Mouse (Mus musculus) neural tube, embryonic 11.5 days (tissue): ENCODE results near the gene Sfxn3. TPM values are rescaled to one million over a fixed set of nuclear protein-coding genes. Genes with fewer than 3 reads are reported as not detected.

Experiments
- ATAC-seq: fragments of 200-750 bp; cut with Nextera tagmentation; 2 replicates; pipeline ENCODE4 v1.8.0; 2017; ENCODE audit warnings: moderate number of reproducible peaks, mild to moderate bottlenecking, moderate TSS enrichment, moderate library complexity; ENCODE audit not compliant: insufficient read depth, low FRiP score, low TSS enrichment
- DNase-seq: peaks from one replicate; pipeline ENCODE4 v3.0.0-alpha.2; 2015; ENCODE audit warnings: low spot score
- H3K27ac ChIP-seq: fragments of 300-500 bp; sonication (generic); 2 replicates; pipeline ENCODE4 v1.5.1; 2014; ENCODE audit warnings: low read depth, mild to moderate bottlenecking, low read length
- H3K27me3 ChIP-seq: fragments of 300-500 bp; sonication (generic); 2 replicates; pipeline ENCODE4 v1.6.1; 2014; ENCODE audit warnings: mild to moderate bottlenecking, low read length, mixed read lengths; ENCODE audit not compliant: control insufficient read depth, insufficient read depth
- H3K36me3 ChIP-seq: fragments of 300-500 bp; sonication (generic); 2 replicates; pipeline ENCODE4 v1.6.1; 2014; ENCODE audit warnings: mild to moderate bottlenecking, low read length, moderate library complexity, mixed read lengths; ENCODE audit not compliant: control insufficient read depth, insufficient read depth
- H3K4me1 ChIP-seq: fragments of 300-500 bp; sonication (generic); 2 replicates; pipeline ENCODE4 v1.6.1; 2014; ENCODE audit warnings: low read length, mixed read lengths; ENCODE audit not compliant: control insufficient read depth, insufficient read depth
- H3K4me2 ChIP-seq: fragments of 300-500 bp; sonication (generic); 2 replicates; pipeline ENCODE4 v1.6.1; 2014; ENCODE audit warnings: low read depth, mild to moderate bottlenecking, moderate library complexity
- H3K4me3 ChIP-seq: fragments of 300-500 bp; sonication (generic); 2 replicates; pipeline ENCODE4 v1.5.1; 2014; ENCODE audit warnings: low read depth, low read length
- H3K9ac ChIP-seq: fragments of 300-500 bp; sonication (generic); 2 replicates; pipeline ENCODE4 v1.6.1; 2014; ENCODE audit warnings: mild to moderate bottlenecking, low read length
- H3K9me3 ChIP-seq: fragments of 300-500 bp; sonication (generic); 2 replicates; pipeline ENCODE4 v1.6.1; 2016; ENCODE audit warnings: low read length; ENCODE audit not compliant: control insufficient read depth
- WGBS: fragments of 180-500 bp; shearing (Covaris S2); extraction: QIAGEN DNeasy Blood & Tissue Kit; methylation state at CpG from one replicate; pipeline ENCODE4 v1.1.7; 2014; 5-methylcytosine and 5-hydroxymethylcytosine counted together
- polyA plus RNA-seq: library from polyadenylated mRNA; unstranded; fragments of >200 nt; fragmentation: Nextera tagmentation; extraction: Ambion mirVana; gene quantifications from 2 replicates; pipeline ENCODE4 v1.2.1, GENCODE M21; 2014

Sfxn3 gene
- polyA plus RNA-seq, 1 experiment from 2014 or later: 23.3 TPM

DNA sequence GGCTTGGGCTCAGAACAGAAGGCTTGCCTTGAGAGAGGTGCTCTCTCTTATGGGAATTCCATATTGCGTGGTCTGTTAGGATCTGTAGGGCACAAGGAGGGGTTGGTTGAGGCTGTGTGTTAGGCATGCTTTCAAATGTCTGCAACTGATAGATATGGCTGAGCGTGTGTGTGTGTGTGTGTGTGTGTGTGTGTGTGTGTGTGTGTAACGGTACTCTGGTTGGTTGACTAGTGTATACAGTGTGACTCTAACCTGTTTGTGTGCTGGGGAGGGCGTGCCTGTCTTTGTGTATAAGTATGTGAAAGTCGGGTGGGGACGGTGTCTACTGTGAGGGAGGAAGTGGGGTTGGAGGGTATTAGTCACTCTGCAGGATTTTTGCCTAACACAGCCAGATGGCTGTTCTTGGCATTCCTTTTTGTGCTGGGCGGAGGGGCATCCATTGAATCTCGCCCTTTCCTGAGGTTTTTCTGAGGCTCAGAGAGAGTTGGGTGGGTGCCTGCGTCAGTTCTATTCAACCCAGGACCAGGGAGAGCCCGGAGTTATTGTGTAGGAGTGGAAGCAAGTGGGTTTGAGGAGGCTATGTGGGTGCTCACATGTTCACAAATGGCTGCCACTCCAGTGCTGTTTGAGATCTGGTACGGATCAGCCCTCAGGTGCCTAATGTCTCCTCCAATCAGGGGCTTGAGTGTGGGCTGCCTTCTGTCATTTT, 786 bp downstream of the Sfxn3 start:
- Histone ChIP-seq H3K4me1 (peaks cover 5% of the 10 kb centered on the region), H3K27ac (0 out of 2 replicates have a peak overlapping the region, but pooled peaks have one; percentile 42), H3K27me3 (peaks cover 20% of the 10 kb centered on the region), H3K4me2 (peak overlapping the region; percentile 73), H3K4me3 (peak overlapping the region; percentile 41), H3K9ac (peak overlapping the region; percentile 56), H3K36me3 (no peaks in the 10 kb centered on the region), H3K9me3 (no peaks in the 10 kb centered on the region)
- ATAC-seq: peak; percentile 36
- WGBS: 60% methylated on average over 11 of the region's 11 CpGs
- no peak for DNase-seq

DNA sequence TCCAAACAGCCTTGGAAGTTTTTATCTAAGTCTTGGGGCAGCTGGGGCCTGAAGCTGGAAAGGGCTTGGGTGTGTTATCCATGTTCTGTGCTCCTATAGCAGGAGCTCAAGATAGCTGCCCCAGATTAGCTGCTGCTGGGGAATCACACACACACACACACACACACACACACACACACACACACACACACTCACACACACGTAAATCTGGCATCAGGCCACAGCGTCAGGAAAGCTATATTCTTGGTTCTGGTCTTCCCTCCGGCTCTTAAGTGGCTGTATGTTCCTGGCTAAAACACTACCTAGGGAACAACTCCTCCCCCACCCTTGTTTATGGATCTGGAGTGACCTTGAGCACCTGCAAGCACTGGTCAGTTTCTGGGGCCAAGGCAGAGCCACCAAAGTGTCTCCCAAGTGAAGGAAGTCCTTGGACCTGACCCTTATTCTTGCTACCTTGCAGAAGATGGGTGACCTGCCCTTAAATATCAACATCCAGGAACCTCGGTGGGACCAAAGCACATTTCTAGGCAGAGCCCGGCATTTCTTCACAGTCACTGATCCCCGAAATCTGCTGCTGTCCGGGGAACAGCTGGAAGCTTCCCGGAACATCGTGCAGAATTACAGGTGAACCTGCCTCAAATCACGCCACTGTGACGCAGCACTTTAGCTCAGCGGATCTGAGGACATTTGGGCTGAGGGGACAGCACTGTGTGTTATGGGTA, 1.5 kb downstream of the Sfxn3 start:
- H3K4me2 ChIP-seq: peak overlapping the region; percentile 73; the same call in 1 of the 2 replicates
- H3K27me3 ChIP-seq: peaks cover 20% of the 10 kb centered on the region
- no peaks in the 10 kb centered on the region for H3K36me3 ChIP-seq
- no peak overlapping the region for H3K27ac ChIP-seq
- no peak overlapping the region for H3K9ac ChIP-seq
- H3K9me3 ChIP-seq: no peaks in the 10 kb centered on the region
- DNase-seq: no peak
- H3K4me3 ChIP-seq: no peak overlapping the region; the same call in 1 of the 2 replicates
- peaks cover 5% of the 10 kb centered on the region for H3K4me1 ChIP-seq
- 83% methylated on average over 12 of the region's 12 CpGs for WGBS
- ATAC-seq: no peak

DNA sequence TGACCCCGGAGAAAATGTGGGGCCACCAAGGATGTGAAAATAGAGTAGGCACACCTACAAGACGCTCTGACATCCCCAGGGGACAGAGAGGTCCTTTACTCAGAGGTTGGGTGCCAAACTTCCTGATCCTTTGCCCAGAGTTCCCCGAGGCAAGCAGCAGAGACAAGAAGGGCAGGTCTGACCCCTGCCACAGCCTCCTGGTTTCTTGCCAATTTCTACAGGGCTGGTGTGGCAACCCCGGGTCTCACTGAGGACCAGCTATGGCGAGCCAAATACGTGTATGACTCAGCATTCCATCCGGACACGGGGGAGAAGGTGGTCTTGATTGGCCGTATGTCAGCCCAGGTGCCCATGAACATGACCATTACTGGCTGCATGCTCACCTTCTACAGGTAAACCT, 2.2 kb downstream of the Sfxn3 start:
- no peak overlapping the region for H3K27ac ChIP-seq
- H3K27me3 ChIP-seq: peaks cover 17% of the 10 kb centered on the region
- WGBS: 87% methylated on average over 9 of the region's 9 CpGs
- H3K4me1 ChIP-seq: peaks cover 5% of the 10 kb centered on the region
- no peaks in the 10 kb centered on the region for H3K36me3 ChIP-seq
- no peak overlapping the region for H3K4me3 ChIP-seq
- no peak overlapping the region for H3K9ac ChIP-seq
- ATAC-seq: no peak
- no peaks in the 10 kb centered on the region for H3K9me3 ChIP-seq
- DNase-seq: no peak
- H3K4me2 ChIP-seq: no peak overlapping the region

DNA sequence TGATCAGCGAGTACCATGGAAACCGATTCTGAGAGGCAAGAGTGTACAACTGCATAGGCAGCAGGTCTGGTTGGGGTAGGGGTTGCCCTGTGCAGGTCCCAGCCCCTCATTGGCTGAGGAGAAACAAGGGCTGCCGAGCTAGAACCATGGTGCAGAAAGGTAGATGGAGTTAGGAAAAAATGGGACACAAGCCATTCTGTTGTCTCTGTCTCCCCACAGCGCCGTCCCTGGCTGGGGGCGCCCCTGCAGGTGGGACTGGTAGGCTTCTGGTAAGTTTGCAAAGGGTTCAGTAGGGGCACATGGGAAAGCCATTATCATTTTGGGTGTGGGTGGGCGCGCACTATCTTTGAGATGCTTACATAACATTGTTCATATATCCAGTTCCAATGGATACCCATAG, 6.1 kb downstream of the Sfxn3 start:
- DNase-seq: no peak
- Histone ChIP-seq H3K36me3 (no peaks in the 10 kb centered on the region), H3K4me1 (0 out of 2 replicates have a peak, but pooled peaks cover 5% of the 10 kb centered on the region), H3K9ac (no peak overlapping the region), H3K4me2 (no peak overlapping the region), H3K27me3 (no peaks in the 10 kb centered on the region), H3K9me3 (no peaks in the 10 kb centered on the region), H3K27ac (no peak overlapping the region), H3K4me3 (no peak overlapping the region)
- ATAC-seq: no peak
- 92% methylated on average over 8 of the region's 8 CpGs for WGBS

DNA sequence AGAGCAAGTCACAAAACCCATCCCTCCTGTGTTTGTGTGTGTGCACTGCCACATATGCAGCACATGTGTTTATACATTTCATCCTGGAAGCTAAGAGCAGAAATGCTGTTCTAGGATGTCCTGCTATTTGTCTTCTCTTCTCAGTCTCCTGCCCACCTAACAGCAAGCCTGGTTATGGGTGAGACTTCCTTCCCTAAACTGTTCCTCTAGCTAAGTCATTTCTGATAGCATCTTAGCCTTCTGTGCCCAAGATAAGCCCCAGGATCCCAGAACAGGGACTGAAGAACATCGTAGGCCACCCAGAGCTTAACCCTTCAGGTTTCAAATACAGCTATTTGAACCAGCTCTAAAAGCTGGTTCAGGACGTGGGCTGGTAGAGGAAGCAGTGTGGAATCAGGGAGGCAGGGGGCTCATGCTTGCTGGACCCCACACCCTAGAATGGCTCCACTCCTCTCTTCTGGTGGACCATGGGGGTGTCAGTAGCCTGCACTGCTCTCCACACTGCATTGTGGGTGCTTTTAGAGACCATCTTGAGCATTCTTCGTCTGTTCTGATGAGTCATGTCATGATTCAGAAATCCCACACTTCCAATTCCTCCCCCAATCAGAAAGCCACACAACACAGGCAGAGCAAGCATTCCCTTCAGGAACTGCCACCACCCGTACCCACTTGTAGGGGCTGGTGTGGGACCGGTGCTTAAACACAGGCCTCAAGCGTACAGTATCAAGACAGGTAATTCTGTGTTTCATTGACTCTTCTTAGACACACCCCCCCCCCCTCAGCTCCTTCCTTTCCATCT, 7.8 kb downstream of the Sfxn3 start:
- no peaks in the 10 kb centered on the region for H3K9me3 ChIP-seq
- H3K4me1 ChIP-seq: 0 out of 2 replicates have a peak, but pooled peaks cover 5% of the 10 kb centered on the region
- no peak overlapping the region for H3K4me3 ChIP-seq
- no peak for ATAC-seq
- no peak overlapping the region for H3K4me2 ChIP-seq
- 84% methylated on average over 6 of the region's 6 CpGs for WGBS
- DNase-seq: no peak
- no peaks in the 10 kb centered on the region for H3K27me3 ChIP-seq
- no peaks in the 10 kb centered on the region for H3K36me3 ChIP-seq
- no peak overlapping the region for H3K9ac ChIP-seq
- H3K27ac ChIP-seq: no peak overlapping the region

DNA sequence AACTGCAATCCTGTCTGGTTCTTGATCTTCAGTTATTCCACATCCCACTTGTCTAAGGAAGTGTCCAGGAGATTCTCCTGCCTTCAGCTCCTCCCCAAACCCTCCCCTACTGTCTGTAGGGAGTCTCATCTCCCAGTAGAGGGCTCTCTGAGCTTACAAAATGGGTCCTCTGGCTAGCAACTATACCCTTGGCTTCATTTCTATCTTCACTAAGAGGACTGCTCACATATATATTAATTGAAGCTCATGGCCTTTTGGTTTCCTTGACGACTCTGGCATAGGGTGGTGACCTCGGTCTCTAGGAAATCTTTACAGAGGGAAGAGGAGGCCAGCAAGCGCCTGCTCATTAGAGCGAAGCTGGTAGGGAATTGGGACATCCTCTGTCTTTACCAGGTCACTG, 9.1 kb downstream of the Sfxn3 start:
- 62% methylated on average over 4 of the region's 4 CpGs for WGBS
- Histone ChIP-seq H3K4me3 (no peak overlapping the region), H3K27me3 (no peaks in the 10 kb centered on the region), H3K9me3 (no peaks in the 10 kb centered on the region), H3K4me2 (no peak overlapping the region), H3K36me3 (no peaks in the 10 kb centered on the region), H3K4me1 (0 out of 2 replicates have a peak, but pooled peaks cover 5% of the 10 kb centered on the region), H3K27ac (no peak overlapping the region), H3K9ac (no peak overlapping the region)
- ATAC-seq (no peak), DNase-seq (no peak)

DNA sequence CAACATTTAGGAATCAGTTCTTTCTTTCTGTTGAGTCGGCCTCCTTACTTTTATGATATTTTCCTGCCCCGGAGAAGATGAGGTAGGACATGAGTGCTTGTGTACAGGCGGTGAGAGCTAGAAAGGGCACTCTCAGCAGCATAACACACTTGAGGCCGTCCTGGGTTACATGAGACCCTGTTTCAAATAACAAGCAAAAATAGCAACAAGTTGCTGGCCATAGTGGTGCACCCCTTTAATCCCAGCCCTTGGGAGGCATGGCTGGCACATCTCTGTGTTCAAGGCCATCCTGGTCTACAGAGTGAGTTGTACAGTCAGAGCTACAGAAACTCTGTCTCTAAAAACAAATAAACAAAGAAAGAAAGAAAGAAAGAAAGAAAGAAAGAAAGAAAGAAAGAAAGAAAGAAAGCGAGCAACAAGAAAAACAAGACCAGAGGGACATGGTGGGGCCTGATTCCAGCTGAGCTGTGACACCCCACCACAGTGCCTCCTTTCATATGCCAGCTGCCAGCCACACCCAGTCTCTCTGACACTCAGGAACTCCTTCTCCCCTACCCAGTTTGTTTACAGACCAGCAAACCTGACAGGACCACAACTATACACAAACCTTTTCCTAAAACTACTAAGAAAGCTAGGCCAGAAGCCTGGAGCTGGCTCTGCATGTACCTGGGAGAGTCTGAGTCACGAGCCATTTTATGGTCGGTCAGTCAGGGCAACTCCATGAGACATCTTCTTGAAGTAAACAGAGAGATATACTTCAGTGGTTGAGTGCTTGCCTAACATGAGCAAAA, 9.8 kb downstream of the Sfxn3 start:
- 84% methylated on average over 7 of the region's 7 CpGs for WGBS
- ATAC-seq (no peak), DNase-seq (no peak)
- no peak overlapping the region for H3K4me3 ChIP-seq
- H3K9ac ChIP-seq: no peak overlapping the region
- H3K4me2 ChIP-seq: peak overlapping the region; percentile 67
- no peaks in the 10 kb centered on the region for H3K9me3 ChIP-seq
- no peak overlapping the region for H3K27ac ChIP-seq
- no peaks in the 10 kb centered on the region for H3K36me3 ChIP-seq
- no peaks in the 10 kb centered on the region for H3K27me3 ChIP-seq
- 0 out of 2 replicates have a peak, but pooled peaks cover 5% of the 10 kb centered on the region for H3K4me1 ChIP-seq

DNA sequence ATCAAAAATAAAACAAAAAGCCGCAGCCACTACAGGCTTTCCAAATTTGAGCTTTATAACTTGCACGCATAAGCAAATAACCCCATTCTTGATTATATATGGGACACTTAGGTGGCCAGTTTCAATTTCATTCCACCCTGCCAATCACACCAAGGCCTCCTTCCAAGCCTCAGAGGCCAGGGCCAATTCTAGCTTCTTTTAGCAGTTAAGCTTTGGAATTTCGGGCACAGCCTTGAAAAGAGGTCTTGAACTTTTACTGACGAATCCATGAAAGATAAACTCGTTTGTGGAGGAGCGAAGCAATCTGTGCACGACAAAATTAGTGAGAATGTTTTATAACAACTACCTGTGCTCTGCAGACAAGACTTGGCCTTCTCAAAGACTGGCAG, 10.4 kb downstream of the Sfxn3 start:
- 54% methylated on average over 7 of the region's 7 CpGs for WGBS
- no peak for ATAC-seq
- peak overlapping the region; percentile 97 for H3K27ac ChIP-seq

More for the DNA sequence above, 10.4 kb downstream of the Sfxn3 start:
- peak overlapping the region; percentile 67 for H3K4me2 ChIP-seq
- H3K27me3 ChIP-seq: no peaks in the 10 kb centered on the region
- H3K9ac ChIP-seq: peak overlapping the region; percentile 56
- no peaks in the 10 kb centered on the region for H3K9me3 ChIP-seq
- 0 out of 2 replicates have a peak, but pooled peaks cover 5% of the 10 kb centered on the region for H3K4me1 ChIP-seq
- H3K36me3 ChIP-seq: no peaks in the 10 kb centered on the region
- peak overlapping the region; percentile 64 for H3K4me3 ChIP-seq
- DNase-seq: no peak
